Mouse (Mus musculus): ENCODE data around the gene Fgfr2. TPM values are rescaled to one million over a fixed set of nuclear protein-coding genes. Genes with fewer than 3 reads are reported as not detected.

The Fgfr2 gene
- polyA plus RNA-seq, 1 experiment from 2014 or later, result 67.0 TPM

GRCm38 (mm10) chr7:131009178-131009577, 2114.0 kb downstream of the Fgfr2 start:
- H3K4me1 ChIP-seq (replicated peaks), result no peaks in the 10 kb centered on the region; the same call in 1 of the 2 replicates
- WGBS, result 69% methylated on average over 5 of the region's 5 CpGs
- H3K9me3 ChIP-seq, result no peaks in the 10 kb centered on the region; the same call in 1 of the 2 replicates
- ATAC-seq, result peak; percentile 63
- no peak overlapping the region for H3K4me3 ChIP-seq (replicated peaks)
- no peak overlapping the region for H3K4me2 ChIP-seq (replicated peaks)
- no peak overlapping the region for H3K9ac ChIP-seq
- H3K27ac ChIP-seq, result peak overlapping the region; percentile 37; the same call in 1 of the 2 replicates
- H3K36me3 ChIP-seq, result no peaks in the 10 kb centered on the region
- no peaks in the 10 kb centered on the region for H3K27me3 ChIP-seq (replicated peaks)

GRCm38 (mm10) chr7:131007221-131007620, 2115.9 kb downstream of the Fgfr2 start:
- ATAC-seq, result no peak
- no peak overlapping the region for H3K9ac ChIP-seq
- H3K4me1 ChIP-seq (replicated peaks), result no peaks in the 10 kb centered on the region; the same call in 1 of the 2 replicates
- H3K36me3 ChIP-seq, result no peaks in the 10 kb centered on the region
- H3K4me3 ChIP-seq (replicated peaks), result no peak overlapping the region
- H3K9me3 ChIP-seq, result no peaks in the 10 kb centered on the region; the same call in 1 of the 2 replicates
- no peak overlapping the region for H3K4me2 ChIP-seq (replicated peaks)
- H3K27ac ChIP-seq, result no peak overlapping the region
- no peaks in the 10 kb centered on the region for H3K27me3 ChIP-seq (replicated peaks)
- WGBS, result 93% methylated on average over 2 of the region's 2 CpGs

- H3K27me3 ChIP-seq (replicated peaks), result no peaks in the 10 kb centered on the region
- H3K4me1 ChIP-seq (replicated peaks), result peaks cover 3% of the 10 kb centered on the region; the same call in 1 of the 2 replicates
- H3K9me3 ChIP-seq, result no peaks in the 10 kb centered on the region; the same call in 1 of the 2 replicates
- no peak overlapping the region for H3K4me2 ChIP-seq (replicated peaks)
- ATAC-seq, result no peak
- no peaks in the 10 kb centered on the region for H3K36me3 ChIP-seq
- 72% methylated on average over 5 of the region's 5 CpGs for WGBS
- H3K9ac ChIP-seq, result no peak overlapping the region
- no peak overlapping the region for H3K27ac ChIP-seq
- no peak overlapping the region for H3K4me3 ChIP-seq (replicated peaks)
Measured at GRCm38 (mm10) chr7:131004071-131004470, 2119.1 kb downstream of the Fgfr2 start.

GRCm38 (mm10) chr7:131001976-131002726, 2121.0 kb downstream of the Fgfr2 start:
- H3K36me3 ChIP-seq, result no peaks in the 10 kb centered on the region
- H3K27me3 ChIP-seq (replicated peaks), result no peaks in the 10 kb centered on the region
- H3K4me3 ChIP-seq (replicated peaks), result no peak overlapping the region
- peaks cover 3% of the 10 kb centered on the region; the same call in 1 of the 2 replicates for H3K4me1 ChIP-seq (replicated peaks)
- peak; percentile 95 for ATAC-seq
- H3K4me2 ChIP-seq (replicated peaks), result no peak overlapping the region
- H3K9me3 ChIP-seq, result no peaks in the 10 kb centered on the region; the same call in 1 of the 2 replicates
- H3K27ac ChIP-seq, result no peak overlapping the region
- H3K9ac ChIP-seq, result no peak overlapping the region
- WGBS, result 64% methylated on average over 12 of the region's 12 CpGs

- Histone ChIP-seq H3K36me3 (no peaks in the 10 kb centered on the region), H3K9ac (no peak overlapping the region), H3K9me3 (no peaks in the 10 kb centered on the region), H3K4me1 (replicated peaks) (no peaks in the 10 kb centered on the region), H3K4me3 (replicated peaks) (no peak overlapping the region), H3K27ac (no peak overlapping the region), H3K4me2 (replicated peaks) (no peak overlapping the region), H3K27me3 (replicated peaks) (no peaks in the 10 kb centered on the region)
- WGBS, result 50% methylated on average over 8 of the region's 8 CpGs
- ATAC-seq, result peak; percentile 21; the same call in 1 of the 2 replicates
Measured at GRCm38 (mm10) chr7:130993907-130994306, 2129.2 kb downstream of the Fgfr2 start.

- Histone ChIP-seq H3K4me3 (replicated peaks) (no peak overlapping the region), H3K36me3 (no peaks in the 10 kb centered on the region), H3K9ac (no peak overlapping the region), H3K27me3 (replicated peaks) (no peaks in the 10 kb centered on the region), H3K4me2 (replicated peaks) (no peak overlapping the region), H3K4me1 (replicated peaks) (0 out of 2 replicates have a peak, but pooled peaks cover 5% of the 10 kb centered on the region), H3K27ac (no peak overlapping the region), H3K9me3 (no peaks in the 10 kb centered on the region)
- 68% methylated on average over 13 of the region's 13 CpGs for WGBS
- ATAC-seq, result peak; percentile 70
Measured at GRCm38 (mm10) chr7:130991174-130991789, 2131.9 kb downstream of the Fgfr2 start.

- no peak for ATAC-seq
- Histone ChIP-seq H3K27ac (no peak overlapping the region), H3K36me3 (no peaks in the 10 kb centered on the region), H3K27me3 (replicated peaks) (no peaks in the 10 kb centered on the region), H3K4me3 (replicated peaks) (no peak overlapping the region), H3K9me3 (no peaks in the 10 kb centered on the region), H3K4me2 (replicated peaks) (no peak overlapping the region), H3K4me1 (replicated peaks) (0 out of 2 replicates have a peak, but pooled peaks cover 7% of the 10 kb centered on the region), H3K9ac (no peak overlapping the region)
- WGBS, result 59% methylated on average over 3 of the region's 3 CpGs
Measured at GRCm38 (mm10) chr7:130989371-130989770, 2133.8 kb downstream of the Fgfr2 start.

GRCm38 (mm10) chr7:130988146-130988545, 2135.0 kb downstream of the Fgfr2 start:
- H3K27me3 ChIP-seq (replicated peaks), result no peaks in the 10 kb centered on the region
- WGBS, result 52% methylated on average over 5 of the region's 5 CpGs
- H3K36me3 ChIP-seq, result no peaks in the 10 kb centered on the region
- H3K9me3 ChIP-seq, result no peaks in the 10 kb centered on the region
- no peak overlapping the region for H3K9ac ChIP-seq
- 0 out of 2 replicates have a peak, but pooled peaks cover 7% of the 10 kb centered on the region for H3K4me1 ChIP-seq (replicated peaks)
- no peak overlapping the region for H3K27ac ChIP-seq
- ATAC-seq, result no peak
- H3K4me3 ChIP-seq (replicated peaks), result no peak overlapping the region
- no peak overlapping the region for H3K4me2 ChIP-seq (replicated peaks)

GRCm38 (mm10) chr7:130985716-130986115, 2137.4 kb downstream of the Fgfr2 start:
- Histone ChIP-seq H3K27ac (no peak overlapping the region), H3K4me3 (replicated peaks) (no peak overlapping the region), H3K9ac (no peak overlapping the region), H3K4me1 (replicated peaks) (0 out of 2 replicates have a peak, but pooled peaks cover 10% of the 10 kb centered on the region), H3K36me3 (no peaks in the 10 kb centered on the region), H3K27me3 (replicated peaks) (no peaks in the 10 kb centered on the region), H3K9me3 (no peaks in the 10 kb centered on the region; the same call in 1 of the 2 replicates), H3K4me2 (replicated peaks) (no peak overlapping the region)
- ATAC-seq, result no peak
- 58% methylated on average over 3 of the region's 3 CpGs for WGBS

GRCm38 (mm10) chr7:130985193-130985592, 2138.0 kb downstream of the Fgfr2 start:
- no peak overlapping the region for H3K27ac ChIP-seq
- 62% methylated on average over 12 of the region's 12 CpGs for WGBS
- no peak overlapping the region for H3K4me3 ChIP-seq (replicated peaks)
- no peak overlapping the region for H3K4me2 ChIP-seq (replicated peaks)
- no peaks in the 10 kb centered on the region; the same call in 1 of the 2 replicates for H3K9me3 ChIP-seq
- H3K36me3 ChIP-seq, result no peaks in the 10 kb centered on the region
- 0 out of 2 replicates have a peak, but pooled peaks cover 10% of the 10 kb centered on the region for H3K4me1 ChIP-seq (replicated peaks)
- H3K27me3 ChIP-seq (replicated peaks), result no peaks in the 10 kb centered on the region
- H3K9ac ChIP-seq, result no peak overlapping the region
- no peak for ATAC-seq

- Histone ChIP-seq H3K9ac (no peak overlapping the region), H3K4me2 (replicated peaks) (no peak overlapping the region), H3K4me1 (replicated peaks) (0 out of 2 replicates have a peak, but pooled peaks cover 10% of the 10 kb centered on the region), H3K27ac (no peak overlapping the region), H3K9me3 (no peaks in the 10 kb centered on the region; the same call in 1 of the 2 replicates), H3K4me3 (replicated peaks) (no peak overlapping the region), H3K27me3 (replicated peaks) (no peaks in the 10 kb centered on the region), H3K36me3 (no peaks in the 10 kb centered on the region)
- no peak for ATAC-seq
- WGBS, result 82% methylated on average over 7 of the region's 7 CpGs
Measured at GRCm38 (mm10) chr7:130984294-130984693, 2138.9 kb downstream of the Fgfr2 start.

- H3K4me2 ChIP-seq (replicated peaks), result no peak overlapping the region
- H3K9ac ChIP-seq, result no peak overlapping the region
- H3K9me3 ChIP-seq, result no peaks in the 10 kb centered on the region; the same call in 1 of the 2 replicates
- 0 out of 2 replicates have a peak, but pooled peaks cover 5% of the 10 kb centered on the region for H3K4me1 ChIP-seq (replicated peaks)
- H3K36me3 ChIP-seq, result no peaks in the 10 kb centered on the region
- 73% methylated on average over 3 of the region's 3 CpGs for WGBS
- no peak for ATAC-seq
- no peaks in the 10 kb centered on the region for H3K27me3 ChIP-seq (replicated peaks)
- no peak overlapping the region for H3K4me3 ChIP-seq (replicated peaks)
- no peak overlapping the region for H3K27ac ChIP-seq
Measured at GRCm38 (mm10) chr7:130982881-130983280, 2140.3 kb downstream of the Fgfr2 start.
